Mouse (Mus musculus) liver, embryonic 14.5 days (tissue): ENCODE measurements around the gene Mpl.

Experiments
- CTCF ChIP-seq: IDR thresholded peaks from 2 replicates; pipeline ENCODE4 v1.5.1; 2016; ENCODE audit warnings: antibody characterized with exemption, low read depth, control low read depth
- EP300 ChIP-seq: IDR thresholded peaks from 2 replicates; pipeline ENCODE4 v1.6.1; 2016; ENCODE audit warnings: antibody characterized with exemption, low read depth

DNA sequence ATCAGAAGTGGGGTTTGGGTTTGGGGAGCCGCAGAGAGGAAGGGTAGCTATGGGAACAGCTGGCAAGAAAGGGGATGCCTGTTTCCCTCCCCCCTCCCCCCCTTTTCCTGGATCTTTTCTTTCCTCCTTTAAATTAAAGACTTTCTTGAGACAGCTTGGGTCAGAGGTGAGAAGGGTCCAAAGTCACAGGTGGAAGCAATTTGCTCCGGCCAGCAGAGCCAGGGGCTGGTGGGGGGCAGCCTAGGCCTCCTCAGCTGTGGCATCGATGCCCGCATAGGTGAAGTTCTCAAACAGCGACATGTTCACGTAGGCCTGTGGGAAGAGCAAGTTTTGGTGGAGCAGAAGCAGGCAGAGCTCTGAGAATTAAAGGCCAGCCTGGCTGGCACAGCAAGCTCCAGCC, 14.0 kb upstream of the Mpl start:
- TF ChIP-seq CTCF (no peak), EP300 (no peak)
